Mouse (Mus musculus): Measurements from ENCODE around the gene Apoc2.

Gene Apoc2

DNA sequence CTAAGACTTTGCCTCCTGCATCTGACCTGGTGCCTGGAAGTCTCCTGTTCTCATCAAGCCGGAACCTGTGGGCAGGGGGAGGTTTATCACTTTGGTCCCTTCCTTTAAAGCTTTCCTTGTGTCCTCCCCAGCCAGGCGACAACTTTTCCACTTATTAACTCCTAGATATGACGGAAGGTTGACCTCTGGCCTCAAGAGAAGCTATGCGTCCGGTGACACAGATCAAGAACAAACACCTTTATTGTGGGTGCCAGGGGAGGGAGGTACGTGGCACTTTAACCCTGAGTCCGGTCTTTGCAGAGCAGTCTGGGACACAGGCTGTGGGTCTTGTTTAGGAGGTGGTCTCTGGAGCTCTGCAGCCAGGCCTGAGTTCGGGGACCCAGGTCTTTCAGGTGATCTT lies at the start of gene Apoc2:
Gene Apoc2 (minus strand): TSS at position 70 of the 400 bp plus-strand sequence.
- no peak for DNase-seq

GRCm38 (mm10) chr7:19726541-19726940 lies 48.8 kb upstream of the Apoc2 start:
- no peak for DNase-seq

GRCm38 (mm10) chr7:19724167-19724566 lies 46.4 kb upstream of the Apoc2 start:
- no peak for DNase-seq

GRCm38 (mm10) chr7:19722754-19723195 lies 45.0 kb upstream of the Apoc2 start:
- no peak for DNase-seq

DNA sequence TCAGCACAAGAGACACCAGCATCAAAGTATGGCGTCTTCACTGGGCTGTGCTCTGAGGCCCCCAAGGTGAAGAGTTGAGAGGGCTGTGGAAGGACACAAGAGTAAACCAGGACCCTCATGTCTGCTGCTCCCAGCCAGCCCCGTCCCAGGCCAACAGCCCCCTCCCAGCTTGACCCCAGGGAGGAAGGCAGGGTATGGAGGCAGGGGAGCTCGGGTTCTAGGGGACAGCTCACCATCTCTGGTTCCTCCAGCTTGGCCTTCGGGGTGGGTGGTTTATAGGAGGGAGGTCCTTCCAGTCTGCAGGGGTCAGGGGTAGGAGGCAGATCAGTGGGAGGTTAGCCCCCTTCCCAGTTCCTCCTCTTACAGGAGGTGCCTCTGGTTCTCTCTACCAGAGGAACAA lies 41.5 kb upstream of the Apoc2 start:
- DNase-seq = no peak

- DNase-seq = no peak
Observed at GRCm38 (mm10) chr7:19718297-19718952, 40.7 kb upstream of the Apoc2 start.

- no peak for DNase-seq
Observed at GRCm38 (mm10) chr7:19717346-19717745, 39.6 kb upstream of the Apoc2 start.

GRCm38 (mm10) chr7:19716822-19717221 lies 39.1 kb upstream of the Apoc2 start:
- no peak for DNase-seq

DNA sequence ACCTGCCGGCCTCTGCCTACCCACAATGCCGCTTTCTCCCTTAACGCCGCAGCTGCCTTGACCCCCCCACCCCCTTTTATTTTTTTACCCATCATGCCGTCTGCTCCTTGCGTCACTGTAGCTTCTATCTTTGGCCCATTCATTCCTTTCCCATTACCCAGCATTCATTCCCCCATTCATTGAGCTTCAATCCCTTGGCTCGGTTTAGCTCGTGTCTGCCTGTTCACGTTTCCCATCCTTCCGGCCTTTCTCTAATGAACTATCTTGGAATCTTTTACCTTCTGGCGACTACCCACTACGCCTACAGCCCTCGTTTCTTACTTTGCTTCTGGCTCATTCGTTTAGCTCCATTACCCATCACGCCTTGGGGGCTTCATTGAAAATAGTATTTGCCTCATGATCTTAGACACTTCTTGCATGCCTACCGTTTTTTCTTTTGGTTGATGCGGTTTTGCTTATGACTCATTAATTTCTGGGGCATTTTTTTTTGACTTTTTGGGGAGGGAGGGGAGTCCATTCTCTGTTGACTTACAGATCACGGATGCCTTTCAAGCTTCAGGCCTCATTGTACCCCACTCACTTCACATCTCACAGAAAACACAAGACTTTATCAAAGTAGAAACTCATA lies 38.4 kb upstream of the Apoc2 start:
- no peak for DNase-seq

DNA sequence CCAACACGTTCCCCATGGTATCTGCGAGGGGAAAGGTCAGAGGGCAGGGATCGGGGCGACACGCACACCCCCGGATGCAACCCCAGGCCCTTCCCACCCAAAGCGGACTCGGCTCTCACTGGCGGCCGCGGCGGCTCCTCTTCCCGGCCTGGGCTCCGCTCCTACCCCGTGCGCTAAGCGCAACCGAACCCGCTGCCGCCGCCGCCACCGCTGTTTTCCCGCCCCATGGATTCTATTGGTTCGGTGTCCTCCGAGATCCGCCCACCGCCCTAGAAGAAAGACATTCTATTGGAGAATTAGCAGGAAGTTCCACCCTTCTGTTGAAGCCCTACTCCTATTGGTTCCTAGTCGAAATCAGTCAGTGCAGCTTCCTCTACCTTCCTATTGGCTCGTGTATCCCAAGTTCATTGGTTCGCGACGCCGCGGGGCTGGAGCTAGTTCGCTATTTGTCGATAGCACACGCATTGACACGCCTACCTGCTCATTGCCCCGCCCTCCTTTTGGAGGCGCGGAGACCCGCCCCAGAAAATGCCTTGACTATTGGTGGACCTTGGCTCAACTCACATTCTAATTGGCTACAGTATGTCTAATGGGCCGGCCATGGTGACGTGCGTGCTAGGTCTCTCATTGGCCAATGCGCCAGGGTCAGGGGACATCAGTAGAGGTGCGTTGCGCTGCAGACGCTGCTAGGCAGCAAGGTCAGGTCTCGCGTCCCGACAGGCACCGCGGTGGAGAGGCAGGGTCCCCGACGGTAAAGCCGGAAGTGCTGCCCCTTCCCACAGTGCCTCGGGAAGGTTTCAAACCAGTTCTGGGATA lies 37.7 kb upstream of the Apoc2 start, which contains the start of gene Tomm40:
Gene Tomm40 (minus strand): TSS at position 200 of the 816 bp plus-strand sequence.
- peak; percentile 99 for DNase-seq

DNA sequence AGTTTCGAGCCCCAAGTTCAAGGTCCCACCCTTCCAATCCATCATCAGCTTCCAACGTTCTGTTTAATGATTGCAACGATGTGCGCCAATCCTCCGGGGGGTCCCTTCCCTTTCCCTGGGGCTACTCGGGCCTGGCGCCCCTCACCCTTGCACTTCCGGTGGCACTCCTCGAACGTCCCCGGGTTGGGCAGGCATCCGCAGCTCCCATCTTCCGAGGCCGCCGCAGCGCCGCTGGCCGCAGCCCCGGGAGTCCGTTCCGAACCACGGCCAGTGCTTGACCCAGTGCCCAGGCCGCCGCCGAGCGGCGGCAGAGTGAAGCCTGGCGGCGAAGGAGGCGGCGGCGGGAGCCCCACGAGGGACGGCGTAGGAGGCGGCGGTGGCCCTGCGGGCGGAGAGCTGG lies 37.1 kb upstream of the Apoc2 start:
- no peak for DNase-seq

GRCm38 (mm10) chr7:19713598-19713997 lies 35.9 kb upstream of the Apoc2 start:
- DNase-seq = no peak

- DNase-seq = no peak
Observed at GRCm38 (mm10) chr7:19713196-19713595, 35.5 kb upstream of the Apoc2 start.

DNA sequence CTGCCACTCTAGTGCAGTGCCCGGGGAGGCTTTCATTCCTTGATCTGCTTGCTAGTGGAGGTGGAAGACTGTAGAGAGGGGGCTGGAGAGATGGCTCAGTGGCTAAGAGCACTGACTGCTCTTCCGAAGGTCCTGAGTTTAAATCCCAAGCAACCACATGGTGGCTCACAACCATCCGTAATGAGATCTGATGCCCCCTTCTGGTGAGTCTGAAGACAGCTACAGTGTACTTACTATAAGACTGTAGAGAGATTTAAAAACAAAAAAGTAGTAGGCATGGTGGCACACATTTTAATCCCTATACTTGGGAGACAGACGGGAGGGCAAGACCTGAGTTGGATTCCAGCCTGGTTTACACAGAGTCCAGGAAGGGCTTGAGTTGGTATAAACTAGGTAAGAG lies 34.7 kb upstream of the Apoc2 start:
- DNase-seq = no peak

- no peak for DNase-seq
Observed at GRCm38 (mm10) chr7:19710650-19711049, 32.9 kb upstream of the Apoc2 start.

DNA sequence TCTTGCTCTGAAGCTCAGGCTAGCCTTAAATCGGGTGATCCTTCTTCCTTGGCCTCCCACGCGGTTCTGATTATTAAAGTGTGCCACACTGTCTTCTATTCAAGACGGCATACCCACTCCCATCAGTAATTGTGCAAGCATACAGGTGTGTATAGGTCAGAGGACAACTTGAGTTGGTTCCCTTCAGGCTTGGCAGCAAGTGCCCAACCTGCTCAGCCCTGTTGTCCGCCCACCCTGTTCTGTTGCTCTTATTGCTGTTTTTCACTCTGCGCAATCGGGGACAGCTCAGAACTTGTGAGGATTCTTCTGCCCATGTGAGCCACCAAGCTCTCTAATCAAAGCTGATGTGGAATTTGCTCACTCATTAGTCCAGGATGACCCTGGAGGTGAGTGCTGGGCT lies 27.5 kb upstream of the Apoc2 start:
- no peak for DNase-seq

GRCm38 (mm10) chr7:19704475-19704874 lies 26.7 kb upstream of the Apoc2 start:
- DNase-seq = no peak

- no peak for DNase-seq
Observed at GRCm38 (mm10) chr7:19702859-19703555, 25.3 kb upstream of the Apoc2 start.

DNA sequence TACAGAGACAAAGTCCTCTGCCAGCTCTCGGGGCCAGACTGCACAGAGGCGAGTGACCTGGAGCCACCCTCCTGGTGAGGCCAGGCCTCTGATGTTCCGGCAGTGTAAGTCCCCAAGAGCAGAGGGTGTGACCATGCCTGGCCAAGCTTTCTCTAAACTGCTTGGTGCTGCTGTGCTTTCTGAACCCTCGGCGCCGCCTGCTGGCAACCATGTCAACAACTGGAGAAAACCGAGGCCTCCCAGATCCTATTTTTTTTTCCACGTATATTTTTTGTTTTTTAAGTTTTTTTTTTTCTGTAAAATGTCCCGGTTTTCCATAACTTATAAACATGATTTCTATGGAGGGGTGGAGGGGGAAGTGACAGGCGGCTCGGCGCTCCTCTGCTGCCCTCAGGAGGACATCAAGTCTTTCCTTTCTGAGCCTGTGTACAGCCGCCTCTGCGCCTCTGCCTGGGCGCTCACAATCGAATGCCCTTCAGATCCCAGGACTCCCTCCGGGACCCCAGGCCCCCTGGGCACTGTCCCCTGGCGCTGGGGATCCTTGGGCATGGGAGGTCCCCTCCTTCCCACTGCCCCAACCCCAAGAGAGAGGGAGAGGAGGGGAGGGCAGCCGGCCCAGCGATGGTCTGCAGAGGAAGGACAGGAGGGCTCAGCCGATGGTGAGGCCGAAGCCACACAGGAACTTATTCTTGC lies 23.5 kb upstream of the Apoc2 start:
- DNase-seq = no peak

DNA sequence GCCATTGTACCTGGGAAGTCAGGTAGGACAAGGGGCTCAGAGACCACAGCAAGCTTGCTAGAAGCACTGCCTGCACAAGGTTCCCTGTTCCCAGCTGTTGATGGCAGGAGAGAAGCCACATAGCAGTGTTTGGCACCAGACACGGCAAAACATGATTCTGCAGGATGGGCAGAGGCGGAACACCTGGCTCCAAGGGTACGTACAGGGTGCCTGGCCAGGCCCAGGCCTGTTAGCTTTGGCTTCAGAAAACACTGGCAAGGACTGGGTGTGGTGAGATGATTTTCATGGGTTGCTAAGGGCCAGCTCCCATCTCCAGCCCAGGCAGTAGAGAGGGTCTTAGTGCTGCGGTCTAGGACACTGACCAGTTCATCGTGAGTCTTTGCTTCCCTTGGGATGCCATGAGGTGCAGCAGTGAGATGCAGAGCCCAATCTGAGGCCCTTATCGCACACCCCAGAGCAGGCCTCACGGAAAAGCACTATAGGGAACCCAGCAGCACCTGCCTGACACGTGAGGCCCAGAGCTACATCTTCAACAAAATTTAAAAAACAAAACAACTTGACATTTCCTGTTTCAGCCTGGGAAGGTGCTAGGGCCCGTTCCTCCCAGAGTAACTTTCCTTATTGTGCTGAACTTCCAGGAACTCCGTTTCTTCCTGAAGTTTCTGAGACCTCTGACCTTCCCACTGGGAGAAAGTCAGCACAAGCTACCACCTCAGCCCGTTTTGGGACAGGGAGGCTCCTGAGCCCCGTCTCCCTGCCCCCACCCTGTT lies 22.7 kb upstream of the Apoc2 start:
- DNase-seq = no peak

GRCm38 (mm10) chr7:19699827-19700148 lies 22.0 kb upstream of the Apoc2 start:
- DNase-seq = no peak
